Mouse (Mus musculus) cerebral cortex, adult 2 months (tissue): ENCODE results near the gene Vmn1r221.

Source experiments
- WGBS: fragments of 180-500 bp; shearing (Covaris S2); methylation state at CpG from one replicate; pipeline ENCODE4 v1.1.7; 2018; 5-methylcytosine and 5-hydroxymethylcytosine counted together

The Vmn1r221 gene

DNA sequence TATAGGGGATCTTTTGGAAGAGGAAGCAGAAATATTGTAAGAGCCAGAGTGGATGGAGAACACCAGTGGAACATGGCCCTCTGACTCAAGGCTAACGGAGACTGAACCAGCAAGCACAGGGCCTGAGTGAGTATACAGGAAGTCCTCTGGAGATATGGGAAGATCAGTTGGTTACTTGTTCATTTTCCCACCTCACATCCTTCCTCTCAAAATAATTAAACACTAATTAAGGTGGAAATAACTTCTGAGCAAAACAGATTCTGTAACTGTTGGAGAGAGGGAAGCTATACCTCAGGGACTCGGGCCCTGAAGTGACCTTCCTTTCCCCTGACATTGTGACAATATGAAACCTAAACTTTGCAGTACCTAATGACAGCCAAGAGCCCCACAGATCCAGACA lies at the start of gene Vmn1r221:
Gene Vmn1r221 (plus strand): TSS at position 301 of the 400 bp plus-strand sequence.
- WGBS: 84% methylated on average over 2 of the region's 2 CpGs

DNA sequence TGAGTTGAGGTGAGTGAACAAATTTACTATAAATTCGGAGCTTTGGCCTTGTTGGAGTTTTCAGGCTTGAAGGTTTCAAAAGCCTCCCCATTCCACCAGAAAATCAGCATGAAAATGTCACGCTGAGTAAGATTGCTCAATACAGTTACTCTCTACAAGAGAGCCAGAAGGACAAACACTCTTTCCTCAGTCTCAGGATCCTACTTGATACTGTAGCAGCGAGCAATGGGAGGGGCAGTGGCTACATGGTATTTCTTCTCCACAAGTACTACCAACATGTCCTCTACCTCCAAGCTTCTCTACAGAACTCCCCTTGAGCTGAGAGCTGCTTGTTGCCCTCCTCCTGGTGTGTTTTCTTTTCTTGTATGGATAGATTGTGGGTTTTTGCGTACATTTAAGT lies 47.5 kb upstream of the Vmn1r221 start:
- 81% methylated on average over 4 of the region's 4 CpGs for WGBS

DNA sequence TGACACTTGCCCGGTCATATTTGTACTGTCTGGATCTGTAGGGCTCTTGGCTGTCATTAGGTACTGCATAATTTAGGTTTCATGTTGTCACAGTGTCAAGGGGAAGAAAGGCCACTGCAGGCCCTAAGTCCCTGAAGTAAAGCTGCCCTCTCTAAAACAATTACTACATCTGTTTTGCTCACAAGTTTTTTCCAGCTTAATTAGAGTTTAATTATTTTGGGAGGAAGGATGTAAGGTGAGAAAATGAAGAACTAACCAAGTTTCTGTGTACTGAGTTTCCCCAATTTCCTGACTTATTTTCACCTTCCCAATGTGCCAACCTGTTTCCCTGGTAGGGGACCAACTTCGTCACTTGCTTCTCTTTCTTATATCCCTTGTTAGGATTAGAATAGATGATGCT lies 26.1 kb upstream of the Vmn1r221 start, which contains the start of gene Vmn1r220:
Gene Vmn1r220 (minus strand): TSS at position 101 of the 400 bp plus-strand sequence.
- WGBS: 85% methylated on average over 2 of the region's 2 CpGs

DNA sequence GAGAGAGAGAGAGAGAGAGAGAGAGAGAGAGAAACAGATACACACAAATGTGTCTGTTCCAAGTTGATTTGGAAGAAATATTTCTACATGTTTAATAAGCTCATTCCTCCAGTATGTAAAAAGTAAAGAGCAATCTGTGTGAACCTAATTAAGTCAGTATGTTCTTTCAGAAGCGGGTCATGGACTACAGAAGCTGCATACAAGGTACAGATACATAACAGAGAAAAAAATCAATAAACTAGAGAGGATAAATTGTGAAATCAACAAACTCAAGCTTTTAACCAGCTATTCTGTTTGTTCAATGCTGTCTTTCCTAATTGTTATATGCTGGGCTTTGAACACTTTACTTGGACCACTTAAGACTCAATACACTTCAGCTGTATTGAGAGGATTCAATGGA lies 10.0 kb upstream of the Vmn1r221 start:
- WGBS: 71% methylated on average over 1 of the region's 1 CpGs

DNA sequence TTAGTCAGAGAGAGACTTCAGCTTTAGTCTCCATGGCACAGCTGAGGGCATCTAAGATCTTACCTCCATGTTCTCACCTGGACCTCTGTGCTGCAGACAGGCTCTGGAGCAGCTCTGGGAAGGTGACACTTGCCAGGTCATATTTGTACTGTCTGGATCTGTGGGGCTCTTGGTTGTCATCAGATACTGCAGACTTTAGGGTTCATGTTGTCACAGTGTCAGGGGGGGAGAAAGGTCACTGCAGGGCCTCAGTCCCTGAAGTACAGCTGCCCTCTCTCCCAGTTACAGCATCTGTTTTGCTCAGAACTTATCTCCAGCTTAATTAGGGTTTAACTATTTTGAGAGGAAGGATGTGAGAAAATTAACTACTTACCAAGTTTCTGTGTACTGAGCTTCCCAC lies 21.9 kb downstream of the Vmn1r221 start, which contains the start of gene Vmn1r222:
Gene Vmn1r222 (minus strand): TSS at position 101 of the 400 bp plus-strand sequence.

DNA sequence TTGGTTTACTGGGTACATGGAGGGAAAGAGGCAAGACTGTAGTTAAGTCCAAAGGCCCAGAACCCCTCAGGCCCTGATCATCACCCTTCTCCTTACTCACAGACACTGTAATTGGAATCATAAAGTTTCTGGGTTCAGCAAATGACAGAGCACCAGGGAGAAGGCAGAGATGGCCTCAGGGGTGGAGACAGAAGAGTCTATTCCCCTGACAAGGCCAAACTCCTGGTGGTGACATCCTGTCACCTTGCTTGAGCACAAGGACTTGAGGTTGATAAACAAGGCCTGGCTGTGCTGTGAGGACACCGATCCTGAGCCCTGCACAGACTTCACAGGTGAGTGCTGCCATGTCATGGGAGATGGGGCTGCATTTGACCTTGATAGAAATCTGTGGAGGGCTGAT lies 32.9 kb downstream of the Vmn1r221 start, which contains the start of gene Vmn1r223:
Gene Vmn1r223 (plus strand): TSS at position 301 of the 400 bp plus-strand sequence.
- 88% methylated on average over 1 of the region's 1 CpGs for WGBS

DNA sequence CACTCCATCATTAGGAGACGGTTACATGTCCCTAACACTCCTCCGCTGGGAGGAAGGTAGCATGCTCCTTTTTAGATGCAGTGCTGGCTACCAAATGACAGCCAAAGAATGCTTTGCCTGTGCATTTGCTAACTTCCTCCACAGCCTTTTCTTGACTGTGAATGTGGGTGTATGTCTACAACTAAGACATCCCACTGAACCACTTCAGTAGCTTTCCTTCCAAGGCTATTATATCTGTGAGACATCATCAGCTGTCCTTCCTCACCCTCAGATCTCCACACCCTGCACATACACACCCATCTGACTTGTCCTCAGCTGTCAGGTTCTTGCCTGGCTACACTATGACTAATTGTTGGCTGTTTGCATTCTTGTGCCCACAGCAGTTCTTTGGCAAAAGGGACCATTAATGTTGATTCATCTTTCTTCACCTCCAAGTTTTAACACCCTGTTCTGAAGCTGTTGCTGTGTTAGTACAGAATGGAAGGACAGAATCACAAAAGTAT lies 44.7 kb downstream of the Vmn1r221 start:
- WGBS: 65% methylated on average over 2 of the region's 2 CpGs

DNA sequence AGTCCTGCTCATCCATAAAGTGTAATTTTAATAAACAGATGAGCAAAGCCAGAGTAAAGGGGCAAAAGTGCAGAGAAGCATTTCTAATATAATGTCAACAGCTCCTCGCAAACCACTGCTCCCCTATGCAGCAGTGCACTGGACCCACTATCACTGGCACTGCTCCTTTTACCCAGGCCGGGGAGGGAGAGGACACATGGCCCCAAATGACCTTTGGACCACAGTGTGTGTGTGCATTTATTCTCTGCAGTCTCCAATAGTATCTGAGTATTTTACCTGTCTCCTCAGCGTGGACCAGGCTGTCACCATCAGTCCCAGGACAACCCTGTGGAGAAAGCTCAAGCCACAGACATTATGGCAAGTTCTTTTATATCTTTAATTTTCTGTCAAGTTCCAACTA lies 54.7 kb downstream of the Vmn1r221 start:
- 84% methylated on average over 3 of the region's 3 CpGs for whole genome bisulfite sequencing

DNA sequence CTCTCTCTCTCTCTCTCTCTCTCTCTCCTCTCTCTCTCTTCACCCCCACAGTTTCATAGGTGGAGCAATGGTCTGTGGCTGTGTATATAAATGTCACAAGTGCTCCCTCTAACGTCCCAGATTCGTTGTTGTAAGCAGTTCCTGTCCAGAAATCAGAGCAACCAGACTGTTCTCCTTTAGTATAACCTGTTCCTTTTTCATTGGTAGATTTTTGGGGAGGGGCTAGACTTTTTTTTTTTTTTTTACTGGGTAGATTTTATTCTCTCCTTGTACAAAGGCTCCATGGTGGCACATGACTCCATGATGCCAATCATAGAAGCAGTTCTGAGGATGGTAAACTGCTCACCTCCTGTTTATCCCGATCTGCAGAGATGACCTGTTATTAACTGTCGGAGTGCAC lies 55.2 kb downstream of the Vmn1r221 start:
- WGBS: 31% methylated on average over 4 of the region's 4 CpGs

DNA sequence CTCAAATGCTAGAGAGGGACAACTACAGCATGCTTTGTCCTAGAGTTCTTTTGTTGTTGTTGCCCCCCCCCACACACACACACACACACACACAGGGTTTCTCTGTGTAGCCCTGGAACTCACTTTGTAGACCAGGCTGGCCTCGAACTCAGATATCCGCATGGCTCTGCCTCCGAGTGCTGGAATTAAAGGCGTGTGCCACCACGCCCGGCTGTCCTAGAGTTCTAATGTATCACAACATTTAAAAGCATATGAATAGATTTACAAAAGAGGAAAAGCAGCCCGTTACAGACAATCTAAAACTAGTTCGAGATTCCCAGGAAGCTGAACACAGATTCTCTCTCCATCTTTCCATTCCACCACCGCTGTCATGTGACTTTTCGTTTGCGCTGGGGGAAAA lies 55.8 kb downstream of the Vmn1r221 start:
- WGBS: 12% methylated on average over 11 of the region's 11 CpGs

DNA sequence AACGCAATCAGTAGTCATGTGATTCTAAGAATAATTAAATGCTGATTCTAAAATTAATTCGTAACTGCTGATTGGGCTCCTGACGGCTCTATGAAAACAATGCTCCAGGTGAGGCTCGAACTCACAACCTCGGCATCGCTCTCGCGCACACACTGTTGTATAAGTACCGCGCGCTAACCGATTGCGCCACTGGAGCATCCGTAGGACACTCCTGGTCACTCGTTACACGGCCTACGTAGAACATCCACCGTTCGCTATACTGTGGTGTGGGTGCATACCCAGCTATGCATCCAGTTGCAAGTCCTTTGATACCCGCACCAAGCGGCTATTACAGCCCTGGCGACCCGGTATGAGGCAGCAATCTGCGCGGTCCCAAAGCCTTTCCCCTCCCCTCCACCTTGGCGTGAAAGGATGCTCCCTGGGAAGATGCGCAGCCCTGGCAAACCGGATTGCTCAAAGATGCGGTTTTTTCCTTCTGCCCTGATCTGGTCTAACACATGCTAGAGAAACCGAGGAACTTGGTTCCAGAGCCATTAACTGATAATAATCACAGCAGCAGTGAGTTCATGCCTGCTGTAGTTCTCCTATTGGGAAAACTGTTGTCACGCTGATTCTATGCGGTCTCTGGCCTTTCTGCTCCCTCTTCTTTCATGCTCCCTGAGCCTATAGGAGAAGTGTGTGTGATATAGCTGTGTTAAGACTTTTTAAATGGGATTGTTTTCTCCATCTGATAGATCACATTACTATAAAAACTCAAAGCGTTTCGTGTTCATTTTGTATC lies 56.6 kb downstream of the Vmn1r221 start:
- 3% methylated on average over 34 of the region's 34 CpGs for WGBS
